Mouse (Mus musculus) c-Kit-positive CD71-positive TER-119-positive erythroid progenitor cells, embryonic 14.5 days (primary cell): ENCODE results near the gene Ppp1r2.
"Not testable (repeated sequence)": the region's sequence is repeated elsewhere in the genome, so short reads cannot be mapped to it uniquely, and the experiment has no call there.

ENCODE experiments used
- DNase-seq: peaks from one replicate; pipeline ENCODE4 v3.0.0-alpha.2; 2013; ENCODE audit warnings: low spot score

Ppp1r2 gene

DNA sequence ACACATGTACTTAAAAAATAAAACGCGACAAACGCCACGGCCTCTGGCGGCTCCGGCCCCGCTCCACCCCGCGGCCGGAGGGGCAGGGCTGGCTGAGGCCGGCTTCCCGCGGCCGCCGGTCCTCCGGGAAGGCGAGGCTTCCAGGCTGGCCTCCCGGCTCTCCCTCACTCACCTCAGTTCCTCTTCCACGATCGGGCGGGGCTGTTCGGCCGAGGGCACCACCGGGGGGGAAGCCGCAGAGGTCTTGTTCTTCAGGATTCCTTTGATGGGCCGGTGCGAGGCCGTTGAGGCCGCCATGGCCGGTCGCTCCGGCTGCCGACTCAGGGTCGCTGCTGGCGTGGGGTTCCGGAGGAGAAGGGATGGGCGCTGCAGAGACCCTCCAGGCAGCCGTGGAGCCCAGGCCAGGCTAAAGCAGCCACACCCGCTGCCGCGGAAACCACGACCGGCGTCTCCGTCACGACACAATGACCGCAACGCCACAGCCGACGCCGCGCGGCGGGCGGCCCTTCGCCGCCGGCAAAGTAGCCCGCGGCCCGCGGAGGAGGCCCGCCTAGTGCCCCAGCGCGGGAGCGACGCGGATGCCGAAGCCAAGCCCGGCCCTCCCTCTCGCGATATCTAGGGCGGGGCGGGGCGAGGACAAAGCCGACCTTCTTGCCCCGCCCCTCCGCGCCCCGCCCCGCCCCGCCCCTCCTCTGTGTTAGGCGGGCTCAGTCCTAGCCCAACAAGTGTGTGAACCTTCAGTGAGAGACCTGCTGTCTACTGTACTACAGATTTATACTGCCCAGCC lies at the start of gene Ppp1r2:
Ppp1r2 (minus strand) TSS at position 604 of the 787 bp plus-strand sequence.
- peak; percentile 91 for DNase-seq

DNA sequence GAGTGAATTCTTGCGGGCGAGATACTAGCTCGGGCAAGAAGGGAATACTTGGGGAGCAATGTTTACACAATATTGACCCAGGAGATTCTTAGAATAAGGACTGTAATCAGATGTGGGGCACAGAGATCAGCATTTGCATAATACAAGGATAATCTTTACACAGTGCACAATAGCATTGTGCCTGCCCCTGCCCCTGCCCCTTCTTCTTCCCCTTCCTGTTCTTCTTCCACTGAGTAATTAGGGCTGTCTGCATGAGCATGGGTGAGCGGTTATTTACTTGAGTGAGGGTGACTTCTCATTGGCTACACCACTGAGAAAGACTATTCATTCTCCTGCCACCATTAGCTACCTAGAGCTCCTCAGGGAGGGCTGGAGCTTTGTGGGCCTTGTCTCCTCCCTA lies 46.4 kb upstream of the Ppp1r2 start:
- no peak for DNase-seq

- DNase-seq: no peak
Observed at GRCm38 (mm10) chr16:31320954-31321353, 45.9 kb upstream of the Ppp1r2 start.

- not testable (repeated sequence) for DNase-seq
Observed at GRCm38 (mm10) chr16:31319723-31320122, 44.6 kb upstream of the Ppp1r2 start.

GRCm38 (mm10) chr16:31319316-31319715 lies 44.2 kb upstream of the Ppp1r2 start:
- DNase-seq: no peak

DNA sequence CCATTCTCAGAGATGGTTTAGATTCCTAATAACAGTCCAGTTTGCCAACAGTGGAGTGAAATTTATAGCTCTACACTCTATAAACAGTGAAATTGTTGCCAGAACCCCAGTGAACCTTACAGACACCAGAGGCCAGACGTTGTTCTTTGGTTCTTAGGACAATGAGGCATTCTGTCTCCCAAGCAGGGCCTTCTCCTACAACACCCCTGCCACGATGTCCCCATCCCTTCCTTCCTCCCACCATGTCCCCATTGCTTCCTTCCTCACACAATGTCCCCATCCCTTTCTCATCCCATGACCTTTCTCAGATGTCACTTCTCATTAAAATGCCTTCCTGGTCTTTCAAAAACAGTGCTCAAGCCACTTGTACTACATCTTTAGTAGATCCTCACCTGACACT lies 43.3 kb upstream of the Ppp1r2 start:
- no peak for DNase-seq

GRCm38 (mm10) chr16:31316246-31317143 lies 41.4 kb upstream of the Ppp1r2 start:
- DNase-seq: not testable (repeated sequence)

GRCm38 (mm10) chr16:31315294-31315693 lies 40.2 kb upstream of the Ppp1r2 start:
- DNase-seq: no peak

- no peak for DNase-seq
Observed at GRCm38 (mm10) chr16:31314497-31315233, 39.6 kb upstream of the Ppp1r2 start, which contains the start of gene Apod. Gene Apod, minus strand, starts transcription at chr16:31314808.

GRCm38 (mm10) chr16:31313611-31314010 lies 38.5 kb upstream of the Ppp1r2 start:
- DNase-seq: no peak

DNA sequence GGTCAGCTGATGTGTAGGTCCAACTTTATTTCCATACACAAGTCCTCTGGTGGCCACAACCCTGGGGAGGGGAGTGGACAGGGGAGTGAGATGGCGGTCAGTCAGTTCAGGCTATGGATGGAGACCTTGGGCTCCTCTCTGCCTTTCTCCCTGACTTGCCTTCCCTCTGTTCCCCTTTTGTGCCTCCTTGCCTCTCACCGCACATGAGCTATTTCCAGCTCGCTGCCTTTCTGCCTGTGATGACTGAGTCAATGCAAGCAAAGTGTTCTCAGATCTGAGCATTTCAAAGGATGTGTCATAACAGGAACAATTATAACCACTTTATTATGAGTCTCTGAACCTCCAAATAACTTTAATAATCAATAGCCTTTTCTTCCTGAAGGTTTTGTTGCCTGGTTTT lies 37.2 kb upstream of the Ppp1r2 start:
- no peak for DNase-seq

GRCm38 (mm10) chr16:31305199-31305919 lies 30.3 kb upstream of the Ppp1r2 start:
- no peak for DNase-seq

DNA sequence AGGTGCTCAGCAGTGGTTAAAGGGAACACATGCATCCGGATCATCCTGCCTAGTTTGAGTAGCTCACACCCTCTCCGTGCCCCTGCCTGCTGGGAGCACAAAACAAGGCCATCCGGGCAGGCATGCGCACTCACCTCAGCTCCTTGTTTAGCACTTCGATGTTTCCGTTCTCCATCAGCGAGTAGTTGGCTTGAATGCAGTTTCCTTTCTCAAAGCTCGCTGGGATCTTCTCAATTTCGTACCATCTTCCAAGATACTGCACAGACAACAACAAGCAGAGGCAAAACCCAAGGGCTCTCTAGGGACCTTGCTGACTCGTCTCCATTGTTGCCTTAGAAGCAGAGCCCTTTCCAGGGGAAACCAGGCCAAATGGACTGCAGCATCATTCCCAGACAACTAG lies 28.2 kb upstream of the Ppp1r2 start:
- DNase-seq: no peak

GRCm38 (mm10) chr16:31300883-31301532 lies 25.9 kb upstream of the Ppp1r2 start:
- no peak for DNase-seq

DNA sequence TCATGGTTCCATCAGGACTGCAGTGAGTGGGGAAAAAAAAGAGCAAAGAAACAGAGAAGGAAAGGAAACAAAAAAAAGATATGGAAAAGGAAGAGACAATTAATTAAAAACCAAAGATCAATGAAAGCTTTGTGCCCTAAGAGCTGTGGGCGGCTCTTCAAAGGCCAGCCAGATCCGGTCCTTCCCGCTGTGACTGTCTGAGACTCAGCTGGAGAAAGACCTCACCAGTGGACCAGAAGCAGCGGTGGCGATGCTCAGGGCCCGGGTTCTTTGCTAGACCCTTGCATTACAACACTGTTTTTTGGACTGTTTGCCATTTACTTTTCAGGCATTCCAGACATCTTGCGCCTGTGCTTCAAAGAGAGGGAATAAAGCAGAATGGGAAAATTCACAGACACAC lies 25.4 kb upstream of the Ppp1r2 start:
- DNase-seq: no peak

- no peak for DNase-seq
Observed at GRCm38 (mm10) chr16:31299960-31300353, 24.9 kb upstream of the Ppp1r2 start.

GRCm38 (mm10) chr16:31299164-31299959 lies 24.3 kb upstream of the Ppp1r2 start:
- DNase-seq: no peak

GRCm38 (mm10) chr16:31297113-31297512 lies 22.0 kb upstream of the Ppp1r2 start:
- DNase-seq: no peak

DNA sequence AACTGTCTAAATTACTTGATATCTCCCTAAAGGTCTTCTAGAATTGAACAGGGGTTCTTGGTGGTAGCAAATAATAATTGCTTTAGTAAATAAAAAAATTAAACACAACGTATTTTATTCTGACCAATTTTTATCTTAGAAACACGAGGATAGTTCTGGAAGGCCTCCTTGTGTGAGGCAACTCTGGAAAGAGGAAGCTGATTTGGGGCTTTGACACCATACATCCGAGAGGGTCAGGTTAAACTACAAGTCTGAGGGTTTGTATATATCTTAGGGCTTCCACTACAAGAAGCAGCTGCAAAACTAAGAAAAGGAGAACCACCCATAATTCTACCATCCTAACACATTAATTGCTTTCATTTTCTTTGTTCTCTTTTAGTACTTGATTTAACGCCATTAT lies 18.7 kb upstream of the Ppp1r2 start:
- DNase-seq: no peak

- DNase-seq: no peak
Observed at GRCm38 (mm10) chr16:31290751-31291365, 15.8 kb upstream of the Ppp1r2 start.
